Mouse (Mus musculus) brain, embryonic 14.5 days (tissue): ENCODE data around the gene Slc26a1.
A peak's percentile ranks its signal among the peaks of the same experiment; 100 is the strongest.

Experiments
- CTCF ChIP-seq: fragments of 200-500 bp; IDR thresholded peaks from 2 replicates; pipeline ENCODE4 v1.5.1; 2012; ENCODE audit warnings: inconsistent platforms, mild to moderate bottlenecking, moderate library complexity, borderline replicate concordance; ENCODE audit not compliant: insufficient read depth, insufficient read length; ENCODE audit errors: extremely low read depth
- POLR2A ChIP-seq: fragments of 200-500 bp; IDR thresholded peaks from 2 replicates; pipeline ENCODE4 v1.6.1; 2012; ENCODE audit warnings: mild to moderate bottlenecking, inconsistent platforms, borderline replicate concordance; ENCODE audit not compliant: poor library complexity, insufficient read depth, insufficient read length, severe bottlenecking; ENCODE audit errors: extremely low read depth

GRCm38 (mm10) chr5:108651823-108652222, 23.5 kb downstream of the Slc26a1 start:
- peak; percentile 66; the same call in 1 of the 2 replicates for TF ChIP-seq CTCF
- no peak for TF ChIP-seq POLR2A
